Mouse (Mus musculus): ENCODE data around the gene Dner. TPM values are rescaled to one million over a fixed set of nuclear protein-coding genes. Genes with fewer than 3 reads are reported as not detected.
A peak's percentile ranks its signal among the peaks of the same experiment; 100 is the strongest.

Gene Dner
- polyA plus RNA-seq, 1 experiment from 2014 or later: not detected

GRCm38 (mm10) chr1:84484577-84484976 is 211.4 kb downstream of the Dner start:
- H3K4me2 ChIP-seq (ENCODE audit: low read depth, low read length): no peak overlapping the region
- no peak overlapping the region for H3K27ac ChIP-seq (ENCODE audit: low read depth)
- WGBS (ENCODE audit: insufficient replicate concordance): 74% methylated on average over 3 of the region's 3 CpGs
- ATAC-seq (no peak), DNase-seq (no peak)
- H3K9ac ChIP-seq (replicated peaks): no peak overlapping the region
- no peaks in the 10 kb centered on the region for H3K4me1 ChIP-seq (ENCODE audit: insufficient read depth)
- no peaks in the 10 kb centered on the region for H3K27me3 ChIP-seq (ENCODE audit: insufficient read depth, low read length)
- TF ChIP-seq CTCF (IDR thresholded peaks at IDR 0.05; ENCODE audit: low read depth): no peak
- TF ChIP-seq EP300 (IDR thresholded peaks at IDR 0.05; ENCODE audit: low read depth): no peak
- no peak overlapping the region for H3K4me3 ChIP-seq (ENCODE audit: low read depth, low read length)
- H3K36me3 ChIP-seq (replicated peaks; ENCODE audit: insufficient read depth, low read length): no peaks in the 10 kb centered on the region
- H3K9me3 ChIP-seq (ENCODE audit: low read length): no peaks in the 10 kb centered on the region

- no peak for ATAC-seq
- no peak for DNase-seq
- WGBS (ENCODE audit: insufficient replicate concordance): 82% methylated on average over 8 of the region's 8 CpGs
- no peak overlapping the region for H3K4me2 ChIP-seq (ENCODE audit: low read depth, low read length)
- TF ChIP-seq CTCF (IDR thresholded peaks at IDR 0.05; ENCODE audit: low read depth) (no peak), EP300 (IDR thresholded peaks at IDR 0.05; ENCODE audit: low read depth) (no peak)
- H3K36me3 ChIP-seq (replicated peaks; ENCODE audit: insufficient read depth, low read length): no peaks in the 10 kb centered on the region
- no peak overlapping the region for H3K27ac ChIP-seq (ENCODE audit: low read depth)
- H3K27me3 ChIP-seq (ENCODE audit: insufficient read depth, low read length): no peaks in the 10 kb centered on the region
- no peaks in the 10 kb centered on the region for H3K4me1 ChIP-seq (ENCODE audit: insufficient read depth)
- H3K4me3 ChIP-seq (ENCODE audit: low read depth, low read length): no peak overlapping the region
- H3K9ac ChIP-seq (replicated peaks): no peak overlapping the region
- no peaks in the 10 kb centered on the region for H3K9me3 ChIP-seq (ENCODE audit: low read length)
Measured at GRCm38 (mm10) chr1:84479976-84480375, 216.0 kb downstream of the Dner start.

GRCm38 (mm10) chr1:84474274-84474673 is 221.7 kb downstream of the Dner start:
- no peak for TF ChIP-seq CTCF (IDR thresholded peaks at IDR 0.05; ENCODE audit: low read depth)
- TF ChIP-seq EP300 (IDR thresholded peaks at IDR 0.05; ENCODE audit: low read depth): no peak
- 76% methylated on average over 3 of the region's 3 CpGs for WGBS (ENCODE audit: insufficient replicate concordance)

GRCm38 (mm10) chr1:84472260-84472659 is 223.8 kb downstream of the Dner start:
- WGBS (ENCODE audit: insufficient replicate concordance): 54% methylated on average over 2 of the region's 2 CpGs
- no peaks in the 10 kb centered on the region for H3K9me3 ChIP-seq (ENCODE audit: low read length)
- no peak overlapping the region for H3K27ac ChIP-seq (ENCODE audit: low read depth)
- DNase-seq: no peak
- no peaks in the 10 kb centered on the region for H3K4me1 ChIP-seq (ENCODE audit: insufficient read depth)
- TF ChIP-seq CTCF (IDR thresholded peaks at IDR 0.05; ENCODE audit: low read depth): no peak
- no peak for TF ChIP-seq EP300 (IDR thresholded peaks at IDR 0.05; ENCODE audit: low read depth)
- no peak for ATAC-seq
- H3K4me3 ChIP-seq (ENCODE audit: low read depth, low read length): no peak overlapping the region
- no peaks in the 10 kb centered on the region for H3K27me3 ChIP-seq (ENCODE audit: insufficient read depth, low read length)
- H3K9ac ChIP-seq (replicated peaks): no peak overlapping the region
- H3K36me3 ChIP-seq (replicated peaks; ENCODE audit: insufficient read depth, low read length): no peaks in the 10 kb centered on the region
- no peak overlapping the region for H3K4me2 ChIP-seq (ENCODE audit: low read depth, low read length)

More at GRCm38 (mm10) chr1:84474274-84474673, 221.7 kb downstream of the Dner start:
- H3K9me3 ChIP-seq (ENCODE audit: low read length): no peaks in the 10 kb centered on the region
- no peak for DNase-seq
- no peak overlapping the region for H3K4me3 ChIP-seq (ENCODE audit: low read depth, low read length)
- no peaks in the 10 kb centered on the region for H3K36me3 ChIP-seq (replicated peaks; ENCODE audit: insufficient read depth, low read length)
- H3K27ac ChIP-seq (ENCODE audit: low read depth): no peak overlapping the region
- no peak for ATAC-seq
- H3K4me2 ChIP-seq (ENCODE audit: low read depth, low read length): no peak overlapping the region
- H3K9ac ChIP-seq (replicated peaks): no peak overlapping the region
- no peaks in the 10 kb centered on the region for H3K27me3 ChIP-seq (ENCODE audit: insufficient read depth, low read length)
- H3K4me1 ChIP-seq (ENCODE audit: insufficient read depth): no peaks in the 10 kb centered on the region

GRCm38 (mm10) chr1:84470342-84470741 is 225.7 kb downstream of the Dner start:
- 63% methylated on average over 4 of the region's 4 CpGs for WGBS (ENCODE audit: insufficient replicate concordance)
- ATAC-seq: no peak
- no peak overlapping the region for H3K4me3 ChIP-seq (ENCODE audit: low read depth, low read length)
- H3K36me3 ChIP-seq (replicated peaks; ENCODE audit: insufficient read depth, low read length): no peaks in the 10 kb centered on the region
- peak; percentile 18 for DNase-seq
- H3K27ac ChIP-seq (ENCODE audit: low read depth): no peak overlapping the region
- H3K4me2 ChIP-seq (ENCODE audit: low read depth, low read length): no peak overlapping the region
- no peaks in the 10 kb centered on the region for H3K4me1 ChIP-seq (ENCODE audit: insufficient read depth)
- TF ChIP-seq CTCF (IDR thresholded peaks at IDR 0.05; ENCODE audit: low read depth) (peak; percentile 60), EP300 (IDR thresholded peaks at IDR 0.05; ENCODE audit: low read depth) (no peak)
- H3K9ac ChIP-seq (replicated peaks): no peak overlapping the region
- H3K9me3 ChIP-seq (ENCODE audit: low read length): no peaks in the 10 kb centered on the region
- H3K27me3 ChIP-seq (ENCODE audit: insufficient read depth, low read length): no peaks in the 10 kb centered on the region

- no peak overlapping the region for H3K27ac ChIP-seq (ENCODE audit: low read depth)
- no peak overlapping the region for H3K4me3 ChIP-seq (ENCODE audit: low read depth, low read length)
- H3K4me1 ChIP-seq (ENCODE audit: insufficient read depth): no peaks in the 10 kb centered on the region
- TF ChIP-seq CTCF (IDR thresholded peaks at IDR 0.05; ENCODE audit: low read depth) (no peak), EP300 (IDR thresholded peaks at IDR 0.05; ENCODE audit: low read depth) (no peak)
- no peaks in the 10 kb centered on the region for H3K27me3 ChIP-seq (ENCODE audit: insufficient read depth, low read length)
- H3K36me3 ChIP-seq (replicated peaks; ENCODE audit: insufficient read depth, low read length): no peaks in the 10 kb centered on the region
- ATAC-seq: no peak
- H3K9ac ChIP-seq (replicated peaks): no peak overlapping the region
- no peak overlapping the region for H3K4me2 ChIP-seq (ENCODE audit: low read depth, low read length)
- DNase-seq: no peak
- no peaks in the 10 kb centered on the region for H3K9me3 ChIP-seq (ENCODE audit: low read length)
- WGBS (ENCODE audit: insufficient replicate concordance): 66% methylated on average over 3 of the region's 3 CpGs
Measured at GRCm38 (mm10) chr1:84467664-84468063, 228.4 kb downstream of the Dner start.

GRCm38 (mm10) chr1:84464761-84465160 is 231.3 kb downstream of the Dner start:
- ATAC-seq (no peak), DNase-seq (no peak)
- Histone ChIP-seq H3K9ac (replicated peaks) (no peak overlapping the region), H3K36me3 (replicated peaks; ENCODE audit: insufficient read depth, low read length) (no peaks in the 10 kb centered on the region), H3K4me3 (ENCODE audit: low read depth, low read length) (no peak overlapping the region), H3K9me3 (ENCODE audit: low read length) (no peaks in the 10 kb centered on the region), H3K4me1 (ENCODE audit: insufficient read depth) (no peaks in the 10 kb centered on the region), H3K27me3 (ENCODE audit: insufficient read depth, low read length) (no peaks in the 10 kb centered on the region), H3K4me2 (ENCODE audit: low read depth, low read length) (no peak overlapping the region), H3K27ac (ENCODE audit: low read depth) (no peak overlapping the region)
- WGBS (ENCODE audit: insufficient replicate concordance): 78% methylated on average over 3 of the region's 3 CpGs
- no peak for TF ChIP-seq CTCF (IDR thresholded peaks at IDR 0.05; ENCODE audit: low read depth)
- TF ChIP-seq EP300 (IDR thresholded peaks at IDR 0.05; ENCODE audit: low read depth): no peak
